Mouse (Mus musculus) megakaryocyte, embryonic 14.5 days (primary cell): ENCODE data around the gene Myt1l.

Source experiments
- FLI1 ChIP-seq: IDR thresholded peaks from 2 replicates; pipeline ENCODE4 v1.6.1; 2012; ENCODE audit warnings: low read length, inconsistent platforms, mixed read lengths
- GATA1 ChIP-seq: IDR thresholded peaks from 3 replicates; pipeline ENCODE4 v1.6.1; 2012; ENCODE audit warnings: mixed read lengths, low read length, inconsistent platforms, borderline replicate concordance

DNA sequence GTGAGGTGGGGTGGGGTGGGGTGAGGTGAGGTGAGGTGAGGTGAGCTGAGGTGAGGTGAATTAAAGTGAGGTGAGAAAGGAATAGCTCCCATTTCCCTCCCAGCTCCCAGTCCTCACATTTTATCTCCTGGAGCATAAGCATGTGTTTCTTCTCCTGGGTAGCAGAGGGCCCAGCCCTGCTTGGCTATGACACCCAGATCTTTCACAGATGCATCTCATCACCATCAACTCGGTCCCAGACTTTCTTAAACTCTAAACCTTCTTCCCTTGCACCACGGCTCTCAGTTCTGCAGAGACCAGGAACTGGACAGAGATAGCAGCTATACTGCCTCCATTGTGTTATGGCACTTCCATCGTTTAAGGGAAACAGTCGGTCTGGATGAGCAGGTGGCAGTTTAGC, 172.9 kb downstream of the Myt1l start:
- no peak for TF ChIP-seq GATA1
- TF ChIP-seq FLI1 = no peak
